Comparison of ENCODE assay signal across 16 mouse cellular contexts in genomic region chr5:117457121-117457520, GRCm38 (mm10). TPM values are rescaled to one million over a fixed set of nuclear protein-coding genes. Genes with fewer than 3 reads are reported as not detected.
"Had no signal": no experiment of that assay in that cellular context is flagged by ENCODE, and none has a peak within 500 bp of the region (broad histone marks: within the 10 kb centered on the region; RNA-seq: fewer than 3 reads in every experiment).

No protein-coding gene starts in this region.

- H3K4me1 ChIP-seq: limb, embryonic 15.5 days; megakaryocyte, embryonic 14.5 days; neural tube, embryonic 12.5 days had no signal

- DNase-seq: kidney, adult 11 months; kidney, postnatal 10 days; layer of hippocampus, adult 9-11 months; layer of hippocampus, postnatal 36 days; lung, embryonic 14.5 days; lung, postnatal 10 days; midbrain, embryonic 14.5 days; right cerebral cortex, adult 18-20 months; right cerebral cortex, postnatal 25 days; thymus, postnatal 36 days had no signal

- H3K27ac ChIP-seq: limb, embryonic 15.5 days; liver, embryonic 12.5 days; macrophage; neural tube, embryonic 12.5 days had no signal

- H3K4me3 ChIP-seq: limb, embryonic 15.5 days; liver, embryonic 12.5 days; megakaryocyte, embryonic 14.5 days; myocyte; neural tube, embryonic 12.5 days had no signal

- H3K36me3 ChIP-seq: limb, embryonic 15.5 days; liver, embryonic 12.5 days; neural tube, embryonic 12.5 days had no signal

- H3K27me3 ChIP-seq: limb, embryonic 15.5 days; liver, embryonic 12.5 days; neural tube, embryonic 12.5 days had no signal

RNA-seq across cellular contexts. Expression of gene Ksr2, which starts 43.3 kb away (rescaled TPM):
- polyA plus RNA-seq: liver, embryonic 12.5 days had no signal
